Mouse (Mus musculus) MEL (cell line): Measurements from ENCODE around the gene Paqr9. TPM values are rescaled to one million over a fixed set of nuclear protein-coding genes. Genes with fewer than 3 reads are reported as not detected.

Experiments
- DNase-seq: peaks from one replicate; pipeline ENCODE4 v3.0.0; 2011; ENCODE audit warnings: low read depth, low spot score
- H3K27ac ChIP-seq: 2 replicates; pipeline ENCODE4 v1.5.1; 2012; ENCODE audit warnings: low read depth, mild to moderate bottlenecking, control low read depth, low read length, moderate library complexity; ENCODE audit not compliant: control insufficient read depth
- H3K27me3 ChIP-seq, 2 experiments: fragments of 150-350 bp in 1 of 2; sonication (generic) in 1 of 2; 2 replicates each; pipeline ENCODE4 v1.6.1; 2012; ENCODE audit warnings: low read length in 2 of 2, mild to moderate bottlenecking in 2 of 2, improper control_type of control experiment in 1 of 2, moderate library complexity in 1 of 2; ENCODE audit not compliant: insufficient read depth in 2 of 2, control insufficient read depth in 1 of 2
- H3K36me3 ChIP-seq, 2 experiments: 2 replicates each; pipeline ENCODE4 v1.6.1; 2012 to 2014; ENCODE audit warnings: low read length in 2 of 2, improper control_type of control experiment in 1 of 2, inconsistent platforms in 1 of 2, mild to moderate bottlenecking in 1 of 2; ENCODE audit not compliant: insufficient read depth in 2 of 2, control insufficient read depth in 1 of 2
- H3K4me1 ChIP-seq, 2 experiments: fragments of 150-350 bp in 1 of 2; sonication (generic) in 1 of 2; 2 replicates each; pipeline ENCODE4 v1.6.1; 2012; ENCODE audit warnings: low read length in 2 of 2, improper control_type of control experiment in 1 of 2, mild to moderate bottlenecking in 1 of 2; ENCODE audit not compliant: insufficient read depth in 2 of 2, control insufficient read depth in 1 of 2
- H3K4me3 ChIP-seq, 2 experiments: fragments of 150-350 bp in 1 of 2; sonication (generic) in 1 of 2; 2 replicates each; pipeline ENCODE4 v1.5.1; 2012; ENCODE audit warnings: low read depth in 2 of 2, low read length in 2 of 2, mild to moderate bottlenecking in 2 of 2, moderate library complexity in 2 of 2, control low read depth in 1 of 2, improper control_type of control experiment in 1 of 2; ENCODE audit not compliant: control insufficient read depth in 1 of 2, insufficient read depth in 1 of 2
- H3K79me2 ChIP-seq: 2 replicates; pipeline ENCODE4 v1.6.1; 2012; ENCODE audit warnings: mild to moderate bottlenecking, low read length, moderate library complexity; ENCODE audit not compliant: control insufficient read depth, poor library complexity, insufficient read depth
- H3K9ac ChIP-seq: 2 replicates; pipeline ENCODE4 v1.6.1; 2012; ENCODE audit warnings: low read depth, mild to moderate bottlenecking, control low read depth, low read length, moderate library complexity; ENCODE audit not compliant: control insufficient read depth, poor library complexity, severe bottlenecking
- H3K9me3 ChIP-seq: fragments of 150-350 bp; sonication (generic); replicated peaks from 2 replicates; pipeline ENCODE4 v1.6.1; 2012; ENCODE audit warnings: mild to moderate bottlenecking, low read length, improper control_type of control experiment, moderate library complexity; ENCODE audit not compliant: insufficient read depth
- BHLHE40 ChIP-seq: IDR thresholded peaks from 2 replicates; pipeline ENCODE4 v1.6.1; 2012; ENCODE audit warnings: low read depth, mild to moderate bottlenecking, inconsistent platforms, low read length, improper control_type of control experiment, borderline replicate concordance
- CHD2 ChIP-seq: IDR thresholded peaks from 2 replicates; pipeline ENCODE4 v1.6.1; 2011; ENCODE audit warnings: low read length, improper control_type of control experiment
- CTCF ChIP-seq, 3 experiments: IDR thresholded peaks in 2 of 3; conservative IDR thresholded peaks in 1 of 3; 2 replicates each; pipeline ENCODE4 v1.5.1; 2011 to 2012; ENCODE audit warnings: low read length in 3 of 3, low read depth in 2 of 3, mild to moderate bottlenecking in 2 of 3, improper control_type of control experiment in 1 of 3, inconsistent platforms in 1 of 3, mixed read lengths in 1 of 3, moderate library complexity in 1 of 3; ENCODE audit not compliant: control insufficient read depth in 1 of 3, insufficient read depth in 1 of 3, poor library complexity in 1 of 3, severe bottlenecking in 1 of 3
- ELF1 ChIP-seq: IDR thresholded peaks from 2 replicates; pipeline ENCODE4 v1.6.1; 2014; ENCODE audit warnings: low read depth, mild to moderate bottlenecking, inconsistent platforms, low read length, improper control_type of control experiment, moderate library complexity
- ETS1 ChIP-seq: IDR thresholded peaks from 2 replicates; pipeline ENCODE4 v1.6.1; 2012; ENCODE audit warnings: low read depth, mild to moderate bottlenecking, inconsistent platforms, low read length, improper control_type of control experiment, moderate library complexity
- GABPA ChIP-seq: IDR thresholded peaks from 2 replicates; pipeline ENCODE4 v1.6.1; 2012; ENCODE audit warnings: low read depth, mild to moderate bottlenecking, inconsistent platforms, low read length, improper control_type of control experiment, moderate library complexity
- JUND ChIP-seq: IDR thresholded peaks from 2 replicates; pipeline ENCODE4 v1.6.1; 2011; ENCODE audit warnings: low read depth, mild to moderate bottlenecking, improper control_type of control experiment, low read length
- KAT2A ChIP-seq: conservative IDR thresholded peaks from 2 replicates; pipeline ENCODE4 v1.6.1; 2012; ENCODE audit warnings: low read depth, low read length, improper control_type of control experiment, inconsistent platforms
- MAFK ChIP-seq: IDR thresholded peaks from 2 replicates; pipeline ENCODE4 v1.6.1; 2011; ENCODE audit warnings: low read depth, mild to moderate bottlenecking, low read length, improper control_type of control experiment, borderline replicate concordance
- MAX ChIP-seq: IDR thresholded peaks from 2 replicates; pipeline ENCODE4 v1.6.1; 2011; ENCODE audit warnings: low read length, improper control_type of control experiment
- MEF2A ChIP-seq: IDR thresholded peaks from 2 replicates; pipeline ENCODE4 v1.6.1; 2014; ENCODE audit warnings: low read depth, mild to moderate bottlenecking, inconsistent platforms, low read length, improper control_type of control experiment; ENCODE audit not compliant: poor library complexity, insufficient replicate concordance, severe bottlenecking; ENCODE audit errors: extremely low read depth
- MYB ChIP-seq: IDR thresholded peaks from 2 replicates; pipeline ENCODE4 v1.6.1; 2011; ENCODE audit warnings: mild to moderate bottlenecking, low read depth, low read length, improper control_type of control experiment
- NRF1 ChIP-seq: IDR thresholded peaks from 2 replicates; pipeline ENCODE4 v1.6.1; 2014; ENCODE audit warnings: low read depth, mild to moderate bottlenecking, inconsistent platforms, low read length, improper control_type of control experiment, moderate library complexity; ENCODE audit not compliant: poor library complexity, insufficient read depth, severe bottlenecking
- POLR2AphosphoS2 ChIP-seq: IDR thresholded peaks from 2 replicates; pipeline ENCODE4 v1.6.1; 2011; ENCODE audit warnings: low read length, improper control_type of control experiment
- RAD21 ChIP-seq: IDR thresholded peaks from 2 replicates; pipeline ENCODE4 v1.6.1; 2011; ENCODE audit warnings: mild to moderate bottlenecking, low read depth, low read length, improper control_type of control experiment
- TAL1 ChIP-seq: IDR thresholded peaks from 2 replicates; pipeline ENCODE4 v1.6.1; 2012; ENCODE audit warnings: mild to moderate bottlenecking, inconsistent platforms, low read length, moderate library complexity, mixed read lengths
- TBP ChIP-seq: IDR thresholded peaks from 2 replicates; pipeline ENCODE4 v1.8.0; 2011; ENCODE audit warnings: low read depth, low read length, improper control_type of control experiment
- UBTF ChIP-seq: IDR thresholded peaks from 2 replicates; pipeline ENCODE4 v1.6.1; 2012; ENCODE audit warnings: low read depth, mild to moderate bottlenecking, inconsistent platforms, low read length, improper control_type of control experiment, moderate library complexity, borderline replicate concordance; ENCODE audit not compliant: insufficient read depth
- USF1 ChIP-seq: IDR thresholded peaks from 2 replicates; pipeline ENCODE4 v1.6.1; 2014; ENCODE audit warnings: low read depth, mild to moderate bottlenecking, inconsistent platforms, low read length, improper control_type of control experiment, moderate library complexity
- USF2 ChIP-seq, 2 experiments: IDR thresholded peaks; 2 replicates each; pipeline ENCODE4 v1.6.1; 2011 to 2012; ENCODE audit warnings: improper control_type of control experiment in 2 of 2, low read length in 2 of 2, borderline replicate concordance in 1 of 2, inconsistent platforms in 1 of 2, low read depth in 1 of 2, mild to moderate bottlenecking in 1 of 2; ENCODE audit not compliant: insufficient read depth in 1 of 2
- ZNF384 ChIP-seq: IDR thresholded peaks from 2 replicates; pipeline ENCODE4 v1.6.1; 2012; ENCODE audit warnings: low read depth, mild to moderate bottlenecking, inconsistent platforms, low read length, improper control_type of control experiment
- polyA plus RNA-seq, 2 experiments: library from polyadenylated mRNA; stranded (reverse) in 1 of 2; unstranded in 1 of 2; fragments of >175 nt in 1 of 2; fragments of >200 nt in 1 of 2; gene quantifications; 2 replicates each; pipeline versions ENCODE4 v1.2.1 to v1.2.4; 2012; ENCODE audit warnings: low replicate concordance in 2 of 2, low read depth in 1 of 2; ENCODE audit not compliant: insufficient read length in 2 of 2, insufficient read depth in 1 of 2, missing spikeins in 1 of 2
- total RNA-seq: library from RNA; depleted of rRNA; stranded (reverse); fragments of 300-350 nt; gene quantifications from 2 replicates; pipeline ENCODE4 v1.2.3, GENCODE M21; 2012

Gene Paqr9
- total and polyA plus RNA-seq, 3 experiments = 18.0 to 46.0 (median 24.8) TPM

DNA sequence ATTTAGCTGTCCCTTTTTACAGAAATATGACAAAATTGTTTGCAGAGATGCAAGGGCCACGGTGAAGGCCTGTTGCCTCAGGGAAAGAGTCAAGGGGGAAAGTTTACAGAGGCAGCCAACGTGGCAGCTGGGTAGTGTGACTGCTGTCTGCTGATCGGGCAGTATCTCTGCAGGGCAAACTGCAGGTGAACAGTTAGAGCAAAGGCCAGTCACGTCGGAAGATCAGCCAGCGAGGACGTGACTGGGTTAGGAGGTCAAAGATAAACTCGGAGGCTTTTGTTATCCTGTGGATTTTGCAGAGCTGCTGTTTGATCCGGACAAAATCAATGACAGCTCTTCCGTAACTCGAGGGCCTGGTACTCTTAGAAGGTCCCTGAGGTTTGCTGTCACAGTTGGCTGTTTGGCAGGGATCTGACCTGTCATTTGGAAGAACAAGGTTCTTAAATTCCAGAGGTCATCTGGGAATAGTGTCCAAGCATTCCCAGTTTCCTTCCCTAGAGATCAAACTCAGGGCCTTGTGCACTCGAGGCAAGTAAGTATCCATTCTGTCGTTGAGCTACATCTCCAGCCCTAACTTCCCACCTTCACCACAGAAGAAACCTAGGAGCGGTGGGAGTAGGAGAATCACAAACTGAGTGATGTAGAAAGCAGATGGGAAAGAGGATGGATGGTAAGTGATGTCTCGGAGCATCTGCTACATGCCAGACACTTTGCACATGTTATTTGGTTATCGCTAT, 21.7 kb downstream of the Paqr9 start:
- no peak for DNase-seq
- Histone ChIP-seq H3K36me3 (no peaks in the 10 kb centered on the region), H3K27ac (no peak overlapping the region)

DNA sequence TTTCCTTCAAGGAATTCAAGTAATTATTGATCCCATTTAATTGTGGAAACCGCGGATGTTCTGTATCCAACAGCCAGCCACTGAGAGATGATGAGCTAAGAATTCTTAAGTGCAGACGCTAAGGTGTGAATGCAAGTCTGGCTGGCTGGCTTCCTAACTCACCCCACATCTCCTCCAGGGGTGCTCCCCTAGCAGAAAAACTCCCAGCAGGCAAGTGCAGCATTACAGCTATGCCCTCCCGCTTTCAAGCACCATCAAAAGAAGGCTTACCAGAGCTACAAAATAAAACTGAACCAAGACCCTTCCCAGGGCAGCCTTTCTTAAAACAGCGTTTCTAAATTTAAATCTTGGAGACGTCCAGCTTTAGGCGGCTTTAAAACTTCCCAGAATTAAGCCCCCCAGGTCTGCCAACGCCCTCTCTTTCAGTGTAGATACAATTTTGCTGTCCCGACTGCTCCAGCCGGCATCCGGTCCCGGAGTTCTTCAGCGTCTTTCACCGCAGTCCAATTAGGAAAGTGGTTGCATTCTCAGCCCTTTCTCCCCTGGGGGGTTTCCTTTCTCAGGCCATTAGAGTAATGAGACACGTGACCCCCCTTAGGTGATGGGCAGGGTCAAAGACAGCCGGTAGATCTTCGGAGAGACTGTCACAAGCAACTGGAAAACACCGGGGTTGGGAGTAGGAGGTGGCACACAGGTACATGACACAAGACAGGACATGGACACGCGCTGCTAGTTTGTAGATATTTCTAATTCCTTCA, 22.5 kb downstream of the Paqr9 start:
- TF ChIP-seq MYB (no peak), GABPA (no peak), ETS1 (no peak), MAX (no peak), UBTF (no peak), JUND (no peak), CHD2 (no peak), POLR2AphosphoS2 (no peak), ELF1 (no peak), CTCF (IDR thresholded peaks at IDR 0.05 in 2 of 3, conservative IDR thresholded peaks at IDR 0.05 in 1 of 3; ENCODE audit: control insufficient read depth in 1 of 3, insufficient read depth in 1 of 3, low read depth in 2 of 3, low read length in 3 of 3, poor library complexity in 1 of 3, severe bottlenecking in 1 of 3) (no peak), TBP (no peak), MAFK (no peak), NRF1 (no peak), USF1 (no peak), ZNF384 (no peak), RAD21 (no peak), USF2 (IDR thresholded peaks at IDR 0.05; ENCODE audit: borderline replicate concordance in 1 of 2, insufficient read depth in 1 of 2, low read depth in 1 of 2, low read length in 2 of 2) (no peak), BHLHE40 (no peak), TAL1 (no peak), KAT2A (no peak)
- TF ChIP-seq, all 39 proteins: peak for 0
- no peak overlapping the region for H3K27ac ChIP-seq
- H3K36me3 ChIP-seq = no peaks in the 10 kb centered on the region
- no peaks in the 10 kb centered on the region for H3K9me3 ChIP-seq
- no peak overlapping the region for H3K4me3 ChIP-seq
- H3K27me3 ChIP-seq = peaks cover 0 to 2% of the 10 kb centered on the region in 2 experiments; a peak in 2 of 4 replicates
- no peak overlapping the region for H3K9ac ChIP-seq
- DNase-seq = no peak
- H3K79me2 ChIP-seq = no peaks in the 10 kb centered on the region
- no peaks in the 10 kb centered on the region for H3K4me1 ChIP-seq

More for the DNA sequence above, 21.7 kb downstream of the Paqr9 start:
- Histone ChIP-seq H3K9ac (no peak overlapping the region), H3K79me2 (no peaks in the 10 kb centered on the region), H3K9me3 (no peaks in the 10 kb centered on the region), H3K4me3 (no peak overlapping the region), H3K27me3 (peaks cover 0 to 2% of the 10 kb centered on the region in 2 experiments; a peak in 2 of 4 replicates), H3K4me1 (no peaks in the 10 kb centered on the region)
- TF ChIP-seq MEF2A (no peak), UBTF (no peak)
